Mouse (Mus musculus) liver, embryonic 14.5 days (tissue): ENCODE measurements at regions not wholly inside any gene's neighbourhood (a gene's known extent, or its start where the extent isn't known, plus 50 kb on each side); places are given as distances from the start of the nearest gene placed in this dataset.

Experiments used
- ATAC-seq: fragments of 200-750 bp; cut with Nextera tagmentation; 2 replicates; pipeline ENCODE4 v1.8.0; 2017; ENCODE audit warnings: moderate number of reproducible peaks, mild to moderate bottlenecking, moderate library complexity; ENCODE audit not compliant: insufficient read depth
- DNase-seq, 3 experiments: peaks; one replicate each; pipeline ENCODE4 v3.0.0-alpha.2; 2012 to 2013; ENCODE audit warnings: low read depth in 3 of 3, low spot score in 3 of 3
- H3K27ac ChIP-seq: fragments of 300-500 bp; sonication (generic); 2 replicates; pipeline ENCODE4 v1.5.1; 2014; ENCODE audit warnings: moderate library complexity, mild to moderate bottlenecking, control low read depth, inconsistent platforms
- H3K27me3 ChIP-seq: fragments of 300-500 bp; sonication (generic); 2 replicates; pipeline ENCODE4 v1.6.1; 2014; ENCODE audit warnings: mild to moderate bottlenecking, low read length, moderate library complexity; ENCODE audit not compliant: control insufficient read depth, insufficient read depth
- H3K36me3 ChIP-seq: fragments of 300-500 bp; sonication (generic); replicated peaks from 2 replicates; pipeline ENCODE4 v1.6.1; 2014; ENCODE audit warnings: low read depth; ENCODE audit not compliant: control insufficient read depth, insufficient read depth
- H3K4me1 ChIP-seq, 2 experiments: fragments of 200-500 bp in 1 of 2; fragments of 300-500 bp in 1 of 2; sonication (generic) in 1 of 2; replicated peaks; 2 replicates each; pipeline ENCODE4 v1.6.1; 2012 to 2014; ENCODE audit warnings: antibody characterized with exemption in 1 of 2, inconsistent platforms in 1 of 2, low read length in 1 of 2; ENCODE audit not compliant: control insufficient read depth in 2 of 2, insufficient read depth in 2 of 2
- H3K4me2 ChIP-seq: fragments of 300-500 bp; sonication (generic); 2 replicates; pipeline ENCODE4 v1.6.1; 2014; ENCODE audit warnings: low read depth, mild to moderate bottlenecking, control low read depth, moderate library complexity
- H3K4me3 ChIP-seq, 2 experiments: fragments of 200-500 bp in 1 of 2; fragments of 300-500 bp in 1 of 2; sonication (generic) in 1 of 2; 2 replicates each; pipeline ENCODE4 v1.5.1; 2012 to 2014; ENCODE audit warnings: low read depth in 2 of 2, low read length in 2 of 2, mild to moderate bottlenecking in 2 of 2, control low read depth in 1 of 2, inconsistent platforms in 1 of 2, moderate library complexity in 1 of 2; ENCODE audit not compliant: insufficient read depth in 1 of 2
- H3K9ac ChIP-seq: fragments of 300-500 bp; sonication (generic); replicated peaks from 2 replicates; pipeline ENCODE4 v1.6.1; 2014; ENCODE audit warnings: mild to moderate bottlenecking, control low read depth, moderate library complexity
- H3K9me3 ChIP-seq: fragments of 300-500 bp; sonication (generic); 2 replicates; pipeline ENCODE4 v1.6.1; 2016; ENCODE audit warnings: low read length, mixed read lengths; ENCODE audit not compliant: control insufficient read depth
- CTCF ChIP-seq: IDR thresholded peaks from 2 replicates; pipeline ENCODE4 v1.5.1; 2016; ENCODE audit warnings: antibody characterized with exemption, low read depth, control low read depth
- EP300 ChIP-seq: IDR thresholded peaks from 2 replicates; pipeline ENCODE4 v1.6.1; 2016; ENCODE audit warnings: antibody characterized with exemption, low read depth
- WGBS: fragments of 180-500 bp; shearing (Covaris S2); extraction: QIAGEN DNeasy Blood & Tissue Kit; methylation state at CpG from one replicate; pipeline ENCODE4 v1.1.7; 2014; ENCODE audit not compliant: insufficient replicate concordance; 5-methylcytosine and 5-hydroxymethylcytosine counted together

DNA sequence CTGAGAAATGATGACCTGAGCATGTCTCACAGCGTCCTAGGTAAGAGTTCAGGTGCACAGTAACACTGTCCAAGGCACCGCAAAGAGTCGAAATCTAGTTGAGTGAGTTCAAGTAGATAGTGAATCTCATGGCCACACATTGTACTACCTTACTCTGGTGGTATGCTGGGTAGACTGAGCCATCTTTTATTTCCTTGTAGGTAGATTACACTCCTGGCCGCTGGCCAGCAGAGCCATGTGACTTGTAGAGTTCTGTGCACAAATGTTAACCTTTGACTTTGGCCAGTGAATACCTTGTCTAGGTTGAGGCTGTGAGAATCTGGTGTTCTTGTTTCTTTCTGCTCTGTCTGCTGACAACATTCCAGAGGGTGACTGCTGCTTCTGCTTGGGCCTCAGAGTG, 273.0 kb downstream of the Bcl11a start:
- no peak overlapping the region for H3K27ac ChIP-seq
- ATAC-seq (no peak), DNase-seq (no peak)
- H3K9me3 ChIP-seq = no peaks in the 10 kb centered on the region
- no peaks in the 10 kb centered on the region for H3K4me1 ChIP-seq
- no peak overlapping the region for H3K4me3 ChIP-seq
- H3K27me3 ChIP-seq = no peaks in the 10 kb centered on the region
- no peaks in the 10 kb centered on the region for H3K36me3 ChIP-seq
- TF ChIP-seq EP300 (no peak), CTCF (no peak)
- no peak overlapping the region for H3K4me2 ChIP-seq
- 67% methylated on average over 4 of the region's 4 CpGs for WGBS
- no peak overlapping the region for H3K9ac ChIP-seq

GRCm38 (mm10) chr11:24352071-24352470, 274.2 kb downstream of the Bcl11a start:
- H3K4me3 ChIP-seq = no peak overlapping the region
- WGBS = 59% methylated on average over 3 of the region's 3 CpGs
- ATAC-seq (no peak), DNase-seq (no peak)
- H3K27ac ChIP-seq = no peak overlapping the region
- H3K36me3 ChIP-seq = no peaks in the 10 kb centered on the region
- no peaks in the 10 kb centered on the region for H3K4me1 ChIP-seq
- TF ChIP-seq CTCF (no peak), EP300 (no peak)
- H3K4me2 ChIP-seq = no peak overlapping the region
- H3K9me3 ChIP-seq = no peaks in the 10 kb centered on the region
- no peak overlapping the region for H3K9ac ChIP-seq
- H3K27me3 ChIP-seq = no peaks in the 10 kb centered on the region

GRCm38 (mm10) chr11:24353056-24353455, 275.2 kb downstream of the Bcl11a start:
- no peak for DNase-seq
- Histone ChIP-seq H3K36me3 (no peaks in the 10 kb centered on the region), H3K9ac (no peak overlapping the region), H3K27me3 (no peaks in the 10 kb centered on the region), H3K27ac (no peak overlapping the region), H3K4me1 (no peaks in the 10 kb centered on the region), H3K4me3 (no peak overlapping the region), H3K9me3 (no peaks in the 10 kb centered on the region), H3K4me2 (no peak overlapping the region)
- WGBS = 42% methylated on average over 1 of the region's 1 CpGs
- TF ChIP-seq EP300 = no peak
- no peak for TF ChIP-seq CTCF
- no peak for ATAC-seq

- Histone ChIP-seq H3K4me1 (no peaks in the 10 kb centered on the region), H3K36me3 (no peaks in the 10 kb centered on the region), H3K4me2 (no peak overlapping the region), H3K9me3 (no peaks in the 10 kb centered on the region), H3K9ac (no peak overlapping the region), H3K27me3 (no peaks in the 10 kb centered on the region), H3K4me3 (no peak overlapping the region), H3K27ac (no peak overlapping the region)
- ATAC-seq (no peak), DNase-seq (peak in 1 of 3 experiments; percentile 22)
- 12% methylated on average over 1 of the region's 1 CpGs for WGBS
- TF ChIP-seq EP300 (no peak), CTCF (no peak)
Measured at GRCm38 (mm10) chr11:24357388-24357787, 279.5 kb downstream of the Bcl11a start.

DNA sequence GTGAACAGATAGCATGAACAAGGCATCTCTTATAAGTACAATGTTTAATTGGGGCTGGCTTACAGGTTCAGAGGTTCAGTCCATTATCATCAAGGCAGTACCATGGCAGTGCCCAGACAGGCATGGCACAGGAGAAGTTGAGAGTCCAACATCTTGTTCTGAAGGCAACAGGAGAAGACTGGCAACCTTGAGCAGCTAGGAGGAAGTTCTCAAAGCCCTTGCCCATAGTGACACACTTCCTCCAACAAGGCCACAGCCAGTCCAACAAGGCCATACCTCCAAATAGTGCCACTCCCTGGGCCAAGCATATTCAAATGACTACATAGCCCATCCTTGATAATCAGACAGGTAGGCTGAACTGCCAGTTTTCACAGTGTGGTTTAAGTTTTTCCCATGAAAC, 281.2 kb downstream of the Bcl11a start:
- H3K4me2 ChIP-seq = no peak overlapping the region
- H3K27me3 ChIP-seq = no peaks in the 10 kb centered on the region
- ATAC-seq = no peak
- H3K9me3 ChIP-seq = no peaks in the 10 kb centered on the region
- no peak overlapping the region for H3K9ac ChIP-seq
- no peak for DNase-seq
- TF ChIP-seq CTCF (no peak), EP300 (no peak)
- H3K4me3 ChIP-seq = no peak overlapping the region
- H3K36me3 ChIP-seq = no peaks in the 10 kb centered on the region
- H3K27ac ChIP-seq = no peak overlapping the region
- no peaks in the 10 kb centered on the region for H3K4me1 ChIP-seq

- no peaks in the 10 kb centered on the region for H3K4me1 ChIP-seq
- H3K27me3 ChIP-seq = no peaks in the 10 kb centered on the region
- no peak overlapping the region for H3K4me3 ChIP-seq
- TF ChIP-seq CTCF = no peak
- no peak for TF ChIP-seq EP300
- H3K4me2 ChIP-seq = no peak overlapping the region
- H3K9ac ChIP-seq = no peak overlapping the region
- no peak for ATAC-seq
- no peaks in the 10 kb centered on the region for H3K36me3 ChIP-seq
- H3K27ac ChIP-seq = no peak overlapping the region
- DNase-seq = no peak
- no peaks in the 10 kb centered on the region for H3K9me3 ChIP-seq
- 50% methylated on average over 6 of the region's 6 CpGs for WGBS
Measured at GRCm38 (mm10) chr11:24361998-24362687, 284.3 kb downstream of the Bcl11a start.
